In genomic region chr5:54178966-54179547, GRCm38 (mm10) we compare ENCODE assay signal across 16 mouse cellular contexts.
DNase-seq lines count a peak whose midpoint lies in the region; ATAC-seq and TF ChIP-seq lines count a peak whose summit lies in the region.
"Had no signal": no experiment of that assay in that cellular context is flagged by ENCODE, and none has a peak within 500 bp of the region (broad histone marks: within the 10 kb centered on the region; RNA-seq: fewer than 3 reads in every experiment).

No protein-coding gene starts in this region.

- no peaks in the 10 kb centered on the region for H3K9me3 ChIP-seq in intestine, embryonic 14.5 days (ENCODE audit: control insufficient read depth, low read length)
- H3K9me3 ChIP-seq in intestine, postnatal 0 days (ENCODE audit: control insufficient read depth): 0 out of 2 replicates have a peak, but pooled peaks cover 5% of the 10 kb centered on the region
- no peaks in the 10 kb centered on the region for H3K9me3 ChIP-seq in stomach, embryonic 14.5 days (ENCODE audit: control insufficient read depth, low read depth, low read length)
- no peaks in the 10 kb centered on the region for H3K9me3 ChIP-seq in stomach, postnatal 0 days (ENCODE audit: control insufficient read depth, low read length)
- H3K9me3 ChIP-seq: hindbrain, embryonic 15.5 days had no signal

- no peak overlapping the region for H3K4me3 ChIP-seq in heart, adult 2 months
- H3K4me3 ChIP-seq in intestine, embryonic 14.5 days (ENCODE audit: low read depth, low read length): no peak overlapping the region
- no peak overlapping the region for H3K4me3 ChIP-seq in intestine, postnatal 0 days (ENCODE audit: low read depth, low read length)
- H3K4me3 ChIP-seq in stomach, embryonic 14.5 days (ENCODE audit: low read depth, low read length): no peak overlapping the region
- no peak overlapping the region for H3K4me3 ChIP-seq in stomach, postnatal 0 days (ENCODE audit: low read depth, low read length)
- H3K4me3 ChIP-seq: hindbrain, embryonic 15.5 days had no signal

- no peak for ATAC-seq in intestine, embryonic 14.5 days (replicated peaks; ENCODE audit: low FRiP score, low TSS enrichment, low read depth)
- no peak for ATAC-seq in intestine, postnatal 0 days
- ATAC-seq in stomach, embryonic 14.5 days (ENCODE audit: insufficient number of reproducible peaks, insufficient read depth, low FRiP score, low read depth): 0 out of 2 replicates have a peak, but pooled peaks have one; percentile 54
- ATAC-seq in stomach, postnatal 0 days (ENCODE audit: low FRiP score, low TSS enrichment): no peak

- TF ChIP-seq CTCF in heart, adult 2 months (IDR thresholded peaks at IDR 0.05): no peak
- TF ChIP-seq CTCF in intestine, postnatal 0 days (IDR thresholded peaks at IDR 0.05; ENCODE audit: low read depth): no peak
- TF ChIP-seq CTCF in stomach, postnatal 0 days (IDR thresholded peaks at IDR 0.05; ENCODE audit: low read depth): no peak

- no peak for DNase-seq in heart, adult 2 months
- DNase-seq in heart, postnatal 25 days (ENCODE audit: low spot score): no peak
- DNase-seq in intestine, embryonic 14.5 days (ENCODE audit: low spot score): no peak
- DNase-seq in stomach, postnatal 0 days (ENCODE audit: low spot score): no peak
- DNase-seq in adrenal gland, adult (ENCODE audit: inconsistent age in 2 of 2, low spot score in 1 of 2): no peak
- DNase-seq in gastrocnemius, postnatal 36 days: no peak
- DNase-seq: adrenal gland, adult 2 months; B cell, adult 2 months; cerebellum, adult 8-10 months; liver; right cerebral cortex, adult 18-20 months; spleen, adult 18-20 months had no signal

- H3K36me3 ChIP-seq in heart, adult 2 months (ENCODE audit: control insufficient read depth, insufficient read depth, low read length): peaks cover 2% of the 10 kb centered on the region; the same call in 1 of the 2 replicates
- no peaks in the 10 kb centered on the region for H3K36me3 ChIP-seq in intestine, embryonic 14.5 days (ENCODE audit: control insufficient read depth, insufficient read depth, low read length)
- H3K36me3 ChIP-seq in intestine, postnatal 0 days (ENCODE audit: control insufficient read depth, insufficient read depth): no peaks in the 10 kb centered on the region
- H3K36me3 ChIP-seq in stomach, embryonic 14.5 days (ENCODE audit: control insufficient read depth, insufficient read depth, low read length): no peaks in the 10 kb centered on the region
- H3K36me3 ChIP-seq in stomach, postnatal 0 days (ENCODE audit: control insufficient read depth, insufficient read depth, low read length): no peaks in the 10 kb centered on the region
- H3K36me3 ChIP-seq: hindbrain, embryonic 15.5 days had no signal

- no peaks in the 10 kb centered on the region for H3K27me3 ChIP-seq in heart, adult 2 months (ENCODE audit: control insufficient read depth, insufficient read depth, low read length)
- no peaks in the 10 kb centered on the region for H3K27me3 ChIP-seq in intestine, embryonic 14.5 days (replicated peaks; ENCODE audit: control insufficient read depth, insufficient read depth, low read length)
- no peaks in the 10 kb centered on the region for H3K27me3 ChIP-seq in intestine, postnatal 0 days (replicated peaks; ENCODE audit: control insufficient read depth, insufficient read depth, low read length)
- no peaks in the 10 kb centered on the region for H3K27me3 ChIP-seq in stomach, embryonic 14.5 days (ENCODE audit: control insufficient read depth, insufficient read depth, low read length)
- H3K27me3 ChIP-seq in stomach, postnatal 0 days (ENCODE audit: control insufficient read depth, insufficient read depth, low read length): no peaks in the 10 kb centered on the region
- H3K27me3 ChIP-seq: hindbrain, embryonic 15.5 days had no signal

- 76% methylated on average over 13 of the region's 13 CpGs for WGBS in heart, adult 2 months
- 35% methylated on average over 13 of the region's 13 CpGs for WGBS in intestine, embryonic 14.5 days
- WGBS in intestine, postnatal 0 days: 62% methylated on average over 13 of the region's 13 CpGs
- WGBS in stomach, embryonic 14.5 days: 38% methylated on average over 13 of the region's 13 CpGs
- 54% methylated on average over 13 of the region's 13 CpGs for WGBS in stomach, postnatal 0 days

- H3K4me2 ChIP-seq in intestine, embryonic 14.5 days (ENCODE audit: low read length): no peak overlapping the region
- no peak overlapping the region for H3K4me2 ChIP-seq in intestine, postnatal 0 days (replicated peaks; ENCODE audit: low read depth)
- H3K4me2 ChIP-seq in stomach, embryonic 14.5 days (replicated peaks; ENCODE audit: low read depth, low read length): no peak overlapping the region
- no peak overlapping the region for H3K4me2 ChIP-seq in stomach, postnatal 0 days (replicated peaks; ENCODE audit: low read depth)
- H3K4me2 ChIP-seq: hindbrain, embryonic 15.5 days had no signal

- no peak for TF ChIP-seq POLR2A in heart, adult 2 months (IDR thresholded peaks at IDR 0.05; ENCODE audit: insufficient read depth, low read depth, low read length)

- no peak overlapping the region for H3K9ac ChIP-seq in heart, adult 2 months (ENCODE audit: low read depth, low read length)
- no peak overlapping the region for H3K9ac ChIP-seq in intestine, embryonic 14.5 days (ENCODE audit: low read length)
- no peak overlapping the region for H3K9ac ChIP-seq in intestine, postnatal 0 days (ENCODE audit: low read depth, low read length)
- H3K9ac ChIP-seq in stomach, embryonic 14.5 days (replicated peaks; ENCODE audit: low read depth, low read length): no peak overlapping the region
- H3K9ac ChIP-seq in stomach, postnatal 0 days (ENCODE audit: low read length): no peak overlapping the region
- H3K9ac ChIP-seq: hindbrain, embryonic 15.5 days had no signal

- H3K79me2 ChIP-seq in heart, adult 2 months (replicated peaks; ENCODE audit: control insufficient read depth, insufficient read depth, low read length): no peaks in the 10 kb centered on the region

- no peak for TF ChIP-seq EP300 in heart, adult 2 months (IDR thresholded peaks at IDR 0.05; ENCODE audit: insufficient read depth, low read depth, low read length)
- TF ChIP-seq EP300 in stomach, postnatal 0 days (optimal IDR thresholded peaks at IDR 0.05): no peak

- peaks cover 10% of the 10 kb centered on the region for H3K4me1 ChIP-seq in heart, adult 2 months (ENCODE audit: control insufficient read depth, insufficient read depth, low read length)
- H3K4me1 ChIP-seq in intestine, embryonic 14.5 days (replicated peaks; ENCODE audit: control insufficient read depth, insufficient read depth, low read length): peaks cover 28% of the 10 kb centered on the region
- 0 out of 2 replicates have a peak, but pooled peaks cover 6% of the 10 kb centered on the region for H3K4me1 ChIP-seq in intestine, postnatal 0 days (replicated peaks; ENCODE audit: control insufficient read depth, insufficient read depth, low read length)
- peaks cover 18% of the 10 kb centered on the region; the same call in 1 of the 2 replicates for H3K4me1 ChIP-seq in stomach, embryonic 14.5 days (ENCODE audit: control insufficient read depth, insufficient read depth, low read length)
- H3K4me1 ChIP-seq in stomach, postnatal 0 days (replicated peaks; ENCODE audit: control insufficient read depth, insufficient read depth): no peaks in the 10 kb centered on the region

- peak overlapping the region; percentile 61; the same call in 1 of the 2 replicates for H3K27ac ChIP-seq in heart, adult 2 months
- H3K27ac ChIP-seq in intestine, embryonic 14.5 days (ENCODE audit: low read depth): peak overlapping the region; percentile 64; the same call in 1 of the 2 replicates
- H3K27ac ChIP-seq in intestine, postnatal 0 days (ENCODE audit: low read depth, low read length): no peak overlapping the region
- H3K27ac ChIP-seq in stomach, embryonic 14.5 days (ENCODE audit: low read length): no peak overlapping the region
- H3K27ac ChIP-seq in stomach, postnatal 0 days (replicated peaks): no peak overlapping the region
- H3K27ac ChIP-seq: hindbrain, embryonic 15.5 days; kidney, postnatal 0 days had no signal

- intact Hi-C loops in heart, adult 2 months (cut with DNase I): no loop called here
- intact Hi-C loops in heart, postnatal 25 days (cut with DNase I): no loop called here
- intact Hi-C loops in gastrocnemius, postnatal 36 days (cut with DNase I): no loop called here

Comparison
In these comparisons a context has a peak if more than half of its experiments do, and no peak if none do; other contexts are left out.
1. H3K27ac ChIP-seq: peak in heart, adult 2 months (single experiment) and intestine, embryonic 14.5 days (single experiment); none in intestine, postnatal 0 days (single experiment), stomach, embryonic 14.5 days (single experiment) and stomach, postnatal 0 days (single experiment).